Mouse (Mus musculus): Measurements from ENCODE around the gene Myo9a. TPM values are rescaled to one million over a fixed set of nuclear protein-coding genes. Genes with fewer than 3 reads are reported as not detected.

The Myo9a gene
- polyA plus RNA-seq, 1 experiment from 2014 or later: 24.6 TPM

DNA sequence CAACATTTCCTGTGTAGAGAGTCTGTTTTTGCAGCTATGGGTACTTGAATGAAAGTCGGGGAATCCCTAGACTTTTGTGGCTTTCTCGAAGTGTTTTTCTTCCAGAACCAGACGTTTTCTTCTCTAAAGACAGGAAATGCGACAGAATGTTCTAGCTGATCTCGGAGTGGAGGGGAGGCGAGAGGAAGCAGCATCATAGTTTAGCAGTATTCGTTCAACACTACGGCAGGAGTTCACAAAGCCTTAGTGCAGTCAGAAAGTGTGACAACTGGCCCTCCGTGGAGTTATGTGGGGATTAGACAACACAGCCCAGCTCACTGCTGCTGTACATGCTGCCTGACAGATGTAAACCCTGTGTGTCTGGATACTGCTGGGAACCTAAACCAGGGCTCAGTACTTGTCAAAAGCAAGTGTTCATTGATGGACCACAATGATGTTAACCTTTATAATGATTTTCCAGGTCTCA lies 191.2 kb downstream of the Myo9a start:
- ATAC-seq (ENCODE audit: low FRiP score, low read depth): no peak

DNA sequence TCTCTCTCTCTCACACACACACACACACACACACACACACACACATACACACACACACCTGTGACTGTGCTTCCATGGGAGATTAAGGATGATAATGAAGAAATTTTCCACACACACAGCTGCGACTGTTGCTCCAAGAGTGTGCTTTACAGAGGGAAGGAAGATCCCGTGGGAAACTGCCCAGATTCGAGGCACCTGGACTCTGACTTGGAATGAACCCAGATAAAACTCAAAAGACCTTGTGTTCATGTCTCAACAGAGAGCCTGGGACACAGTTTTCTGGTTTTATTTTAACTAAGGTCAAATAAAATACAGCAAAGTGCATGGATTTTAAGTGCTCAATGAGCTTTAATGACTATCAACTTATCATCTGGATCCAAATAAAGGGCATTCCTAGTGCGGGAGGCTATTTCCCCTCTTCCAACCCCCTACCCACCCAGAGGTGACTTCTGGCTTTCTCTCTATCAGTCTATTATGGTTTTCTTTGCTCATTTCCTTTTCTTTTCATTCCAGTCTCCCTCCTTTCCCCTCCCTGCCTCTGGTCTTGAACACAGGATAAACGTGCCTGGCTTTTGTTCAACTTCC lies 191.9 kb downstream of the Myo9a start:
- H3K27me3 ChIP-seq: no peaks in the 10 kb centered on the region
- H3K36me3 ChIP-seq: no peaks in the 10 kb centered on the region
- H3K9me3 ChIP-seq: no peaks in the 10 kb centered on the region
- ATAC-seq (ENCODE audit: low FRiP score, low read depth): no peak
- no peak overlapping the region for H3K4me2 ChIP-seq
- no peaks in the 10 kb centered on the region for H3K4me1 ChIP-seq (replicated peaks)
- no peak overlapping the region for H3K4me3 ChIP-seq
- no peak overlapping the region for H3K9ac ChIP-seq
- WGBS: 44% methylated on average over 5 of the region's 5 CpGs
- H3K27ac ChIP-seq (replicated peaks): no peak overlapping the region

More for the DNA sequence above, 191.2 kb downstream of the Myo9a start:
- Histone ChIP-seq H3K4me1 (replicated peaks) (no peaks in the 10 kb centered on the region), H3K4me3 (no peak overlapping the region), H3K27ac (replicated peaks) (no peak overlapping the region), H3K9me3 (no peaks in the 10 kb centered on the region), H3K9ac (no peak overlapping the region), H3K4me2 (no peak overlapping the region), H3K27me3 (no peaks in the 10 kb centered on the region), H3K36me3 (no peaks in the 10 kb centered on the region)
- WGBS: 74% methylated on average over 9 of the region's 9 CpGs

DNA sequence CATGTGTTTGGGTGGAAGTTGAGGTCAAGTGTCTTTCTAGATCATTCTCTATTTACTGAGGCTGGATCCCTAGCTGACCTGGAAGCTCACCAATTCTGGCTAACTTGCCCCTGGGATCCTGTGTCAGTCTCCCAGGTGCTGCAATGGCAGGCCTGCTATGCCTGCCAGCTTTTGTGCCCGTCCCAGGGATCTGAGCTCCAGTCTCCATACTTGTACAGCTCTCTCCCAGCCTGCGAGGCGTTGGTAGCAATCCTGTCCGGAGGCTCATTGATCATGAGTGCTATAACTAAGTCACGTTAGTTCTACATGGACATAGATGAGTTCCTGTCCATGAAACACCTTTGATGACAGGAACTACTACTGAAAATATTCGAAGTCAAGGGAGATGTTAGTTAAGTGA lies 193.1 kb downstream of the Myo9a start:
- H3K36me3 ChIP-seq: no peaks in the 10 kb centered on the region
- H3K4me2 ChIP-seq: no peak overlapping the region
- H3K9me3 ChIP-seq: no peaks in the 10 kb centered on the region
- no peak overlapping the region for H3K4me3 ChIP-seq
- H3K9ac ChIP-seq: no peak overlapping the region
- WGBS: 93% methylated on average over 6 of the region's 6 CpGs
- H3K27me3 ChIP-seq: no peaks in the 10 kb centered on the region
- no peak for ATAC-seq (ENCODE audit: low FRiP score, low read depth)
- no peaks in the 10 kb centered on the region for H3K4me1 ChIP-seq (replicated peaks)
- H3K27ac ChIP-seq (replicated peaks): no peak overlapping the region

DNA sequence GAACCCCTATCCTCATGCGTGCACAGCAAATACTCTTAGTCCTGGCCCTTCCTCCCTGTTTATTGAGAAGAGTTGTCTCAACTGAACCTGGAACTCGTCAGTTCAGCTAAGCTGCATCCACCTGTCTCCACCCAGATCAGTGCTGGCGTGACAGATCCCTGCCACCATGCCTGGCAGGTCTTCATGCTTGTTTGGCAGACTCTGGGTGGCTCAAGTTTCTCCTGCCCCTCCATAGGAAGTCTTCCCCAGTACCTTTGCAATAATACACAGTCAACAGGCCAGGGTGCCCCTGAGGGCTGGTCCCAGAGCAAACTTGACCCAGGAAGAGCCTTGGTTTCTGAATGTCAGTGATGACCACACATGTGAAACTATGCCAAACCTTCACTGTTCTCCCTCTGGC lies 194.5 kb downstream of the Myo9a start:
- ATAC-seq (ENCODE audit: low FRiP score, low read depth): no peak
- Histone ChIP-seq H3K4me1 (replicated peaks) (no peaks in the 10 kb centered on the region), H3K4me3 (no peak overlapping the region), H3K27ac (replicated peaks) (no peak overlapping the region), H3K9me3 (no peaks in the 10 kb centered on the region), H3K36me3 (no peaks in the 10 kb centered on the region), H3K27me3 (no peaks in the 10 kb centered on the region), H3K4me2 (no peak overlapping the region), H3K9ac (no peak overlapping the region)
- WGBS: 86% methylated on average over 3 of the region's 3 CpGs

DNA sequence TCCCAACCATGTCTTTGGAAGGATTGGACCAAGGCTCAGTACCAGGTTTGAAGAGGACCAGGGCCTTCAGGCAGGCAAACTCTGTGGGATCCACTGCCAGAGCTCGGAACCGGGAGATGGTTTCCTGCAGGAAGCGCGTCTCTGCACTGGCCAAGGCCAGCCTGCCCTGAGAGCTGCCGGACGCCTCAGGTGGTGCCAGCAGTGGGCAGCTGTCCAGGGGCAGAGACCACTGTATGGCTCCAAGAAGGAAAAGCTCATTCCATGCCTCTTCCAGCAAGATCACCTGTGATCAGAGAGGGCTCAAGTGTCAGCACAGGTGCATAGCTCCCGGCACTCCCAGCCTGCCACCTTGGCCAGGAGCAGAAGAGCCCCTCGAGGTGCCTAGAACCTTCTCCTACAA lies 196.6 kb downstream of the Myo9a start:
- H3K36me3 ChIP-seq: no peaks in the 10 kb centered on the region
- H3K9me3 ChIP-seq: no peaks in the 10 kb centered on the region
- H3K27me3 ChIP-seq: no peaks in the 10 kb centered on the region
- no peak overlapping the region for H3K27ac ChIP-seq (replicated peaks)
- 82% methylated on average over 8 of the region's 8 CpGs for WGBS
- no peak overlapping the region for H3K9ac ChIP-seq
- no peak for ATAC-seq (ENCODE audit: low FRiP score, low read depth)
- H3K4me1 ChIP-seq (replicated peaks): no peaks in the 10 kb centered on the region
- H3K4me2 ChIP-seq: no peak overlapping the region
- no peak overlapping the region for H3K4me3 ChIP-seq

DNA sequence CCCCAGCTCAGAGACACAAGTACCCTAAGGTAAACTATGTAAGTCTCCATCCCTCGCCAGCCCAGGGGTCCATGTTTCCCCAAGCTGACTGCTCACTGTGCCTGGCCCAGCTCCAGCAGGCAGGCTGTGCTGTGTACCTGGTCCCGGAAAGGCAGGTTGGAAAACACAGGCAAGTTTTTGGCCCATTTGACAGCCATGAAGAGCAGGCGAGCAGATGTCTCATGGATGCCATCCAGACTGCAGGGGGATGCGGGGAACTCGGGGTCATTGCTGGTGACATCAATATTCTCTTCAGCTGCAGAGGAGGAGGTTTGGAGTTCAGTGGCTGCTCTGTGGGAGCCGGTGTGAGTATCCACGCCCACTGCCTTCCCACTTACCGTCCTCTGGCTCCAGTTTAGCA lies 197.5 kb downstream of the Myo9a start:
- H3K27ac ChIP-seq (replicated peaks): no peak overlapping the region
- no peaks in the 10 kb centered on the region for H3K36me3 ChIP-seq
- H3K4me3 ChIP-seq: no peak overlapping the region
- no peak overlapping the region for H3K9ac ChIP-seq
- no peaks in the 10 kb centered on the region for H3K27me3 ChIP-seq
- no peaks in the 10 kb centered on the region for H3K4me1 ChIP-seq (replicated peaks)
- H3K4me2 ChIP-seq: no peak overlapping the region
- WGBS: 66% methylated on average over 8 of the region's 8 CpGs
- ATAC-seq (ENCODE audit: low FRiP score, low read depth): no peak
- no peaks in the 10 kb centered on the region for H3K9me3 ChIP-seq

DNA sequence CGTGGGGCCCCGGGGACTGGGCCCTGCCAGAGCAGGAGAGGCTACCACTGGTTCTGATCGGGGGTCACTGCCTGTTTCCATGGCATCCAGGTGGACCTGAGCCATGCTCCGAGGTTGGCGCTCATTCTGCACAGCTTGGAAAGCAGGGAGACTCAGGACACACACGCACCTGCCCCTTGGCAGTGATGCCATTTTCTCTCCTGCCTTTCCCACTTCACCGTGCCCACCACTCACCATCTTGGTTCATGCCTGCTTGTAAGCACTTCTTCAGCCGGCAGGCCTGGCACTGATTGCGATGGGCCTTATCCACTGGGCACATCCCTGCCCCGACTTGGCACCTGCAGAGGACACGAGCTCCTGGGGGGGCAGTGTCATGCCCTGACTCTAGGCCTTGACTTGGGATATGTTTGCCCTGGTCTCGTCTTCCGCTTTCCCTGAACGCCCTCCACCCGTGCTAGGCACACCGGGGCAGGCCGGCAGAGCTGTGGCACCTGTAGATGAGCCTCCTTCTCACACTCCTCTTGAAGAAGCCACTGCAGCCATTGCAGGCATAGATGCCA lies 198.1 kb downstream of the Myo9a start:
- Histone ChIP-seq H3K4me3 (no peak overlapping the region), H3K9me3 (no peaks in the 10 kb centered on the region), H3K4me1 (replicated peaks) (no peaks in the 10 kb centered on the region), H3K27ac (replicated peaks) (no peak overlapping the region), H3K4me2 (no peak overlapping the region), H3K36me3 (no peaks in the 10 kb centered on the region), H3K9ac (no peak overlapping the region), H3K27me3 (no peaks in the 10 kb centered on the region)
- ATAC-seq (ENCODE audit: low FRiP score, low read depth): no peak
- 89% methylated on average over 17 of the region's 17 CpGs for WGBS

DNA sequence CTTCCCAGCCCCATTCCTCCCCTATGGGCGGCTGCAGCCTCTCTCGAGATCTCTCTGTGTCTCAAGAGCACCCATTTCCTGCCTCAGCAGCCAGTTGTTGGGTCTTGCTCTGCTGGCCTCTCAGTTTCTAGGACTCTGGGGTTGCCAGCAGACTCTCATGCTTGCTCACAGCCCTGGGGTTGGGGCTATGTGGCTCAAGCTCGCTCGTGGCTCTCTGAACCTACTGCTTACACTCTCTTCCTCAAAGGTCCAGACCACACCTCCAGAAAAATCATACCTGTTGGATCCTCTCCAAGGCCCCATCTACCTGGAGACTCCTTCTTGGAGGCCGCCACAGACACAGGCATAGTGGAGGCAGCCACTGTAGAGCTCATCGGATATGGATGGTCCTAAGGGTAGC lies 198.8 kb downstream of the Myo9a start:
- H3K9ac ChIP-seq: no peak overlapping the region
- H3K4me2 ChIP-seq: no peak overlapping the region
- H3K27me3 ChIP-seq: no peaks in the 10 kb centered on the region
- no peak overlapping the region for H3K4me3 ChIP-seq
- no peaks in the 10 kb centered on the region for H3K36me3 ChIP-seq
- no peak for ATAC-seq (ENCODE audit: low FRiP score, low read depth)
- H3K27ac ChIP-seq (replicated peaks): no peak overlapping the region
- 88% methylated on average over 6 of the region's 6 CpGs for WGBS
- H3K4me1 ChIP-seq (replicated peaks): no peaks in the 10 kb centered on the region
- no peaks in the 10 kb centered on the region for H3K9me3 ChIP-seq

DNA sequence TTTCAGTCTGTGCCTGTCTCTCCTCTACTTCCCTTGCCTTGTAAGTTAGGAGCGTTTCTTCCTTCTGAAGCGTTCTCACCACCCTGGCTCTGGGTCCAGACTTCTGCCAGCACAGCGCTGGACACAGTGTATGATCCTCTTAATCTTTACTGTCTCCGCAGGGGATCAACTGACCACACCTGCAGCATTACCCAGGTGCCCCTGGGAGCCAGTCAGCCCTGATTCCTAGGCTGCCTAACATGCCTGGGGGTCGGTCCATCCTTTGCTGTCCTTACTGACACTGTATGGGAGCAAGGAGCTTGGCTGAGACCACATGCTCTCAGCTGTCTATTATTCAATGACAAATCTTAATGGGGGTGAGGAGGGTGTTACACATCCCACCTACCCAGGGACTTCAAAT lies 199.3 kb downstream of the Myo9a start:
- ATAC-seq (ENCODE audit: low FRiP score, low read depth): no peak
- H3K9ac ChIP-seq: no peak overlapping the region
- no peak overlapping the region for H3K4me2 ChIP-seq
- H3K36me3 ChIP-seq: no peaks in the 10 kb centered on the region
- WGBS: 85% methylated on average over 5 of the region's 5 CpGs
- no peaks in the 10 kb centered on the region for H3K27me3 ChIP-seq
- H3K9me3 ChIP-seq: no peaks in the 10 kb centered on the region
- no peak overlapping the region for H3K27ac ChIP-seq (replicated peaks)
- H3K4me3 ChIP-seq: no peak overlapping the region
- H3K4me1 ChIP-seq (replicated peaks): no peaks in the 10 kb centered on the region

DNA sequence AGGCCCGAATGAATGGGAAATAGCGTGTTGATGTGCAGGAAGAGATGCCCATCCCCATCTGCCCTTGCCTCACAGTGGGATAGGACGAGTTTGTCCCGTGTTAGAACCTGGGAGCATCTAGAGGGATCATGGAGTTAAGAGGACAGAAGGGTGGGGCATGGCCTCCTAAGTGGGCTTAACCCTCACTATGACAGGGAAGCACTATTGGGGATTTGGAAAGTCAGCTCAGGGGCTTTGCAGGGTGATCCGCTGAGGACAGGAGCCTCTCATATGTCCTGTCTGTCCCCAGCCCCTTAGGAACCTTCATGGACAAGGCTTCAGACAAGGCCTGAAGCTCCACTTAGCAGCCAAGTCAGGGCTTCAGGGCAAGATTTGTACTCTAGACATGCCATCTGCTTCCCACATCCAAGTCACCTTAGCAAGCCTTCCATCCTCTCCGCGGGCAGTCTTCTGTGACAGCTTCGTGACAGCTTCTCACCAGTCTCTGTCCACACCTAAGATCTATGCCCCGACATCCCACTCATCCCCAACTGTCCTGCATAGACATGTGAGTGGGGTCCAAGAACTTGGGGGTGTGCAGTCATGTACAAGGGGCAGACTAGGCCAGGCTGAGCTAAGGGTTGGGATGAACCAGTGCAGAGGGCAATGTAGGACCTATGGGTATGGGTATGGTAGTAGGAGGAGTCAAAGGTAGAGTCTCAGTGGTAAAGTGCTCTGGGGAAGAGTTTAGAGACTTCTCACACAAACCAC lies 200.5 kb downstream of the Myo9a start:
- Histone ChIP-seq H3K4me3 (no peak overlapping the region), H3K4me2 (no peak overlapping the region), H3K36me3 (no peaks in the 10 kb centered on the region), H3K9ac (no peak overlapping the region), H3K27ac (replicated peaks) (no peak overlapping the region), H3K4me1 (replicated peaks) (no peaks in the 10 kb centered on the region), H3K27me3 (no peaks in the 10 kb centered on the region), H3K9me3 (no peaks in the 10 kb centered on the region)
- no peak for ATAC-seq (ENCODE audit: low FRiP score, low read depth)
- 90% methylated on average over 9 of the region's 9 CpGs for WGBS

DNA sequence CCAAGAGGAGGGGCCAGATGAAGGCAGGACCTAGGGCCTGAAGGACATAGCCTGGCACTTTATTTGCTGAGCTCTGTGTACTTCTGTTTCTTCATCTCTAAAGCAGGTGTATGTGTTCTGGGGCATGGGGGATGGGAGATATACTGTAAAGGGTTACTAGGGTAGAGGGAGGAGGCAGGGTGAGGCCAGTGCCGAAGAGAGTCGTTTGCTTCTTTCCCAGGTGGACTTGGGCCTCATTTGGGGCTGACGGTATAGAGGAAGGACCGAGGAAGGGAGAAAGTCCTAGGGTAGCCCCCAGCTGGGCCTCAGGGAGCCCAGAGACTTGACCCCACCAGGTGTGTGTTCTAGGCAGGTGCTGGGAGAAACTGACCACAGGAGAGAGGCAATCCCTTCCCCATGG lies 201.2 kb downstream of the Myo9a start:
- ATAC-seq (ENCODE audit: low FRiP score, low read depth): no peak
- WGBS: 77% methylated on average over 4 of the region's 4 CpGs
- H3K4me1 ChIP-seq (replicated peaks): no peaks in the 10 kb centered on the region
- no peaks in the 10 kb centered on the region for H3K27me3 ChIP-seq
- H3K4me2 ChIP-seq: no peak overlapping the region
- H3K9me3 ChIP-seq: no peaks in the 10 kb centered on the region
- H3K27ac ChIP-seq (replicated peaks): no peak overlapping the region
- no peak overlapping the region for H3K9ac ChIP-seq
- H3K36me3 ChIP-seq: no peaks in the 10 kb centered on the region
- no peak overlapping the region for H3K4me3 ChIP-seq

DNA sequence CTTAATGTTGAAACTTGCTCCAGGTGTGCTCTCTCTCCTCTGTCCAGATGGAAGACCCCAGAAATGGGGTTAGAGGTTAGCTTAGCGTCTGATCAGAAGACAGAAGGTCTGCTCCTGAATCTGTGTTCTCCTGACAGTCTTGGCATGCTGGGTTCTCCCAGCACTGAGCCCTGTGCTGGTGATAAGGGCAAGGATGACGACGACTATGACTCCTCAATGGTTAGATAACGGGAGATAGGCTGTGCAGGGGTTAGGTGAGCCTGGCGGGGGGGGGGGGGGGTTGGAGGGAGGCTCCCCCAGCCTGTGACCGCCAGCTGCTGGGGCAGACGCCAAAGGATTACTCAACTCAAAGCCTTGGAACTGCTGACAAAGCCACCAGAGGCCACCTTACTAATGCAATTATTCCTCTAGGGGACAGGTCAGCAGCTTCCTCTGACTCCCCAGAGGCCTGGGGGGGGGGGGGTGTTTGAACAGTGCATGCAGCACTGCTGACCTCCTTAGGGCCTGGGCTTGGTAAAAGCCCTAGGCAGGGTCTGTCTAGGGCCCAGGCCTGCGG lies 201.9 kb downstream of the Myo9a start:
- Histone ChIP-seq H3K27ac (replicated peaks) (no peak overlapping the region), H3K9me3 (no peaks in the 10 kb centered on the region), H3K4me1 (replicated peaks) (no peaks in the 10 kb centered on the region), H3K36me3 (no peaks in the 10 kb centered on the region), H3K4me2 (no peak overlapping the region), H3K4me3 (no peak overlapping the region), H3K27me3 (no peaks in the 10 kb centered on the region), H3K9ac (no peak overlapping the region)
- ATAC-seq (ENCODE audit: low FRiP score, low read depth): no peak
- 67% methylated on average over 8 of the region's 8 CpGs for WGBS
